Mouse (Mus musculus): ENCODE data around the gene Etfa. TPM values are rescaled to one million over a fixed set of nuclear protein-coding genes. Genes with fewer than 3 reads are reported as not detected.
A peak's percentile ranks its signal among the peaks of the same experiment; 100 is the strongest.

Etfa gene
- polyA plus RNA-seq, 1 experiment: 62.1 TPM

GRCm38 (mm10) chr9:55545556-55546175, 33.6 kb upstream of the Etfa start:
- Histone ChIP-seq H3K4me1 (ENCODE audit: control insufficient read depth, insufficient read depth, insufficient read length, low read length) (peaks cover 35% of the 10 kb centered on the region), H3K4me3 (ENCODE audit: low read depth, low read length) (peak overlapping the region; percentile 59), H3K36me3 (ENCODE audit: control insufficient read depth, insufficient read depth, low read length) (no peaks in the 10 kb centered on the region), H3K27me3 (ENCODE audit: control insufficient read depth, insufficient read depth, low read length) (peaks cover 73% of the 10 kb centered on the region), H3K27ac (ENCODE audit: insufficient read depth, low read depth, low read length) (no peak overlapping the region)
- WGBS: 20% methylated on average over 41 of the region's 41 CpGs
- TF ChIP-seq POLR2A (IDR thresholded peaks at IDR 0.05; ENCODE audit: low read depth, low read length) (no peak), CTCF (IDR thresholded peaks at IDR 0.05; ENCODE audit: extremely low read depth, insufficient read length, insufficient replicate concordance, low read depth, low read length) (no peak)

- H3K4me3 ChIP-seq (ENCODE audit: low read depth, low read length): peak overlapping the region; percentile 41
- WGBS: 15% methylated on average over 30 of the region's 30 CpGs
- H3K36me3 ChIP-seq (ENCODE audit: control insufficient read depth, insufficient read depth, low read length): no peaks in the 10 kb centered on the region
- H3K4me1 ChIP-seq (ENCODE audit: control insufficient read depth, insufficient read depth, insufficient read length, low read length): peaks cover 36% of the 10 kb centered on the region
- H3K27me3 ChIP-seq (ENCODE audit: control insufficient read depth, insufficient read depth, low read length): peaks cover 80% of the 10 kb centered on the region
- no peak overlapping the region for H3K27ac ChIP-seq (ENCODE audit: insufficient read depth, low read depth, low read length)
- TF ChIP-seq POLR2A (IDR thresholded peaks at IDR 0.05; ENCODE audit: low read depth, low read length): no peak
- TF ChIP-seq CTCF (IDR thresholded peaks at IDR 0.05; ENCODE audit: extremely low read depth, insufficient read length, insufficient replicate concordance, low read depth, low read length): no peak
Measured at GRCm38 (mm10) chr9:55544861-55545555, 33.0 kb upstream of the Etfa start.

GRCm38 (mm10) chr9:55543703-55544401, 31.8 kb upstream of the Etfa start:
- peaks cover 89% of the 10 kb centered on the region for H3K27me3 ChIP-seq (ENCODE audit: control insufficient read depth, insufficient read depth, low read length)
- no peaks in the 10 kb centered on the region for H3K36me3 ChIP-seq (ENCODE audit: control insufficient read depth, insufficient read depth, low read length)
- peaks cover 36% of the 10 kb centered on the region for H3K4me1 ChIP-seq (ENCODE audit: control insufficient read depth, insufficient read depth, insufficient read length, low read length)
- no peak overlapping the region for H3K27ac ChIP-seq (ENCODE audit: insufficient read depth, low read depth, low read length)
- no peak for TF ChIP-seq POLR2A (IDR thresholded peaks at IDR 0.05; ENCODE audit: low read depth, low read length)
- TF ChIP-seq CTCF (IDR thresholded peaks at IDR 0.05; ENCODE audit: extremely low read depth, insufficient read length, insufficient replicate concordance, low read depth, low read length): no peak
- peak overlapping the region; percentile 41 for H3K4me3 ChIP-seq (ENCODE audit: low read depth, low read length)
- WGBS: 8% methylated on average over 46 of the region's 46 CpGs

GRCm38 (mm10) chr9:55543336-55543702, 31.3 kb upstream of the Etfa start:
- peaks cover 89% of the 10 kb centered on the region for H3K27me3 ChIP-seq (ENCODE audit: control insufficient read depth, insufficient read depth, low read length)
- WGBS: 41% methylated on average over 8 of the region's 8 CpGs
- peaks cover 36% of the 10 kb centered on the region for H3K4me1 ChIP-seq (ENCODE audit: control insufficient read depth, insufficient read depth, insufficient read length, low read length)
- TF ChIP-seq POLR2A (IDR thresholded peaks at IDR 0.05; ENCODE audit: low read depth, low read length): no peak
- TF ChIP-seq CTCF (IDR thresholded peaks at IDR 0.05; ENCODE audit: extremely low read depth, insufficient read length, insufficient replicate concordance, low read depth, low read length): no peak
- no peak overlapping the region for H3K4me3 ChIP-seq (ENCODE audit: low read depth, low read length)
- H3K36me3 ChIP-seq (ENCODE audit: control insufficient read depth, insufficient read depth, low read length): no peaks in the 10 kb centered on the region
- no peak overlapping the region for H3K27ac ChIP-seq (ENCODE audit: insufficient read depth, low read depth, low read length)

GRCm38 (mm10) chr9:55542366-55543325, 30.6 kb upstream of the Etfa start:
- H3K4me1 ChIP-seq (ENCODE audit: control insufficient read depth, insufficient read depth, insufficient read length, low read length): peaks cover 36% of the 10 kb centered on the region
- no peak for TF ChIP-seq POLR2A (IDR thresholded peaks at IDR 0.05; ENCODE audit: low read depth, low read length)
- no peak for TF ChIP-seq CTCF (IDR thresholded peaks at IDR 0.05; ENCODE audit: extremely low read depth, insufficient read length, insufficient replicate concordance, low read depth, low read length)
- WGBS: 9% methylated on average over 59 of the region's 59 CpGs

GRCm38 (mm10) chr9:55541681-55542365, 29.8 kb upstream of the Etfa start:
- Histone ChIP-seq H3K4me3 (ENCODE audit: low read depth, low read length) (peak overlapping the region; percentile 47), H3K36me3 (ENCODE audit: control insufficient read depth, insufficient read depth, low read length) (no peaks in the 10 kb centered on the region), H3K4me1 (ENCODE audit: control insufficient read depth, insufficient read depth, insufficient read length, low read length) (peaks cover 36% of the 10 kb centered on the region), H3K27me3 (ENCODE audit: control insufficient read depth, insufficient read depth, low read length) (peaks cover 84% of the 10 kb centered on the region), H3K27ac (ENCODE audit: insufficient read depth, low read depth, low read length) (no peak overlapping the region)
- no peak for TF ChIP-seq POLR2A (IDR thresholded peaks at IDR 0.05; ENCODE audit: low read depth, low read length)
- no peak for TF ChIP-seq CTCF (IDR thresholded peaks at IDR 0.05; ENCODE audit: extremely low read depth, insufficient read length, insufficient replicate concordance, low read depth, low read length)
- 2% methylated on average over 59 of the region's 59 CpGs for WGBS

More at GRCm38 (mm10) chr9:55542366-55543325, 30.6 kb upstream of the Etfa start:
- H3K36me3 ChIP-seq (ENCODE audit: control insufficient read depth, insufficient read depth, low read length): no peaks in the 10 kb centered on the region
- no peak overlapping the region for H3K27ac ChIP-seq (ENCODE audit: insufficient read depth, low read depth, low read length)
- H3K4me3 ChIP-seq (ENCODE audit: low read depth, low read length): peak overlapping the region; percentile 47
- peaks cover 87% of the 10 kb centered on the region for H3K27me3 ChIP-seq (ENCODE audit: control insufficient read depth, insufficient read depth, low read length)

Measured in small intestine, adult 2 months (tissue).